Mouse (Mus musculus): ENCODE data around the gene Rpl34. TPM values are rescaled to one million over a fixed set of nuclear protein-coding genes. Genes with fewer than 3 reads are reported as not detected.

Rpl34 gene
- total RNA-seq, 1 experiment from 2014 or later, result 3,276 TPM

DNA sequence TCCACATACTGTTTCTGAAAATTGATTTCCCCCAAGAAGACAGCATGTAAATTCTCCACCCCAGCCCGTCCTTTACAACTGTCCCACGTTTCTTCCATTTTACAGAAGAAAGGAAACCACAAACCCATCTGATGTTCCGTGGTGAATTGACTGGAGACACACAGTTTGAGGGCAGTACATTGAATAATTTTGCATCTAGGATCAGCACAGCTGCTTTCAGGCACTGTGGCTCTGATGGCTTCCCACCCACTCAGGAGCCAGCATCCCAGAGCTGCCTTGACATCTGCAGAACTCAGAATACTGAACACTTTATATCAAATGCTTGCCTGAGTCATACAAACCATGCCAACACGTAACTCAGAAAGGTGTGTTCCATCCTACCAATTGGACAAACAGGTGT, 10.0 kb downstream of the Rpl34 start:
- ATAC-seq (replicated peaks in 1 of 2; ENCODE audit: insufficient read depth in 1 of 2, low FRiP score in 2 of 2, low TSS enrichment in 1 of 2, low read depth in 1 of 2, poor library complexity in 2 of 2, severe bottlenecking in 2 of 2), result no peak

- no peak for ATAC-seq (replicated peaks in 1 of 2; ENCODE audit: insufficient read depth in 1 of 2, low FRiP score in 2 of 2, low TSS enrichment in 1 of 2, low read depth in 1 of 2, poor library complexity in 2 of 2, severe bottlenecking in 2 of 2)
Measured at GRCm38 (mm10) chr3:130718871-130719270, 11.3 kb downstream of the Rpl34 start.

GRCm38 (mm10) chr3:130716555-130716954, 13.6 kb downstream of the Rpl34 start:
- ATAC-seq (replicated peaks in 1 of 2; ENCODE audit: insufficient read depth in 1 of 2, low FRiP score in 2 of 2, low TSS enrichment in 1 of 2, low read depth in 1 of 2, poor library complexity in 2 of 2, severe bottlenecking in 2 of 2), result no peak

DNA sequence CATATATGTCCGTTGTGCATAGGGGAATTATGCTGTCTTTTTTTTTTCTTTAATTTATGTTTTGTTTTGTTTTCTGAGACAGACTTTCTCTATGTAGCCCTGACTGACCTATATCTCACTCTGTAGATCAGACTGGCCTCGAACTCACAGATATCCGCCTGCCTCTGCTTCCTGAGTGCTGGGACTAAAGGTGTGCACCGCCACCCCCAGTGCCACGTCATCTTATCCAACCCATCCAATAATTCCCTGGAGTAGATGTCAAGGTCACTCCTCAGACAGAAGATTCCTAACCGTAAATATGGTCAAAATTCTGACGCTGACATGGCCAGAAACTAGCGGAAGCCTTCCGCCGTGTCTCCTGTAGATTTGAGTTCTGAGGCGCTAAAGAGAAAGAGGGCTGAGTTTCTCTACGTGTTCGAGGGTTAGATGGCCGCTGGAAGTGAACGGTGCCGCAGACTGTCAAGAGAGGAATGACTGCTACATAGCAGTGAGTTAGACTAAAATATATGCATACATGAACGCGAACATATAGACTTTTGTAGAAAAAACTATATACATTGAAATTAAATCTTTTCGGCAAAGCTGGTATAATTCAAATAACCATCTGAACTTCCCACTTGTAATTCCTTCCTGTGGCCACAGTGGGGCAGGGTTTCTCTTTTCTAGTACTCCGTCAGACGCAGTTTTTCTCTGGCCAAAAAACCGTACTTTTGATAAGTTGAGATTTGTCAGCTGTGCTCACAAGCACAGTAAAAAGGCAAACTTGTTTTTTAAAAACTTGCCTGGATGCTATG, 15.2 kb downstream of the Rpl34 start:
- ATAC-seq (replicated peaks in 1 of 2; ENCODE audit: insufficient read depth in 1 of 2, low FRiP score in 2 of 2, low TSS enrichment in 1 of 2, low read depth in 1 of 2, poor library complexity in 2 of 2, severe bottlenecking in 2 of 2), result peak; percentile 77 to 81

DNA sequence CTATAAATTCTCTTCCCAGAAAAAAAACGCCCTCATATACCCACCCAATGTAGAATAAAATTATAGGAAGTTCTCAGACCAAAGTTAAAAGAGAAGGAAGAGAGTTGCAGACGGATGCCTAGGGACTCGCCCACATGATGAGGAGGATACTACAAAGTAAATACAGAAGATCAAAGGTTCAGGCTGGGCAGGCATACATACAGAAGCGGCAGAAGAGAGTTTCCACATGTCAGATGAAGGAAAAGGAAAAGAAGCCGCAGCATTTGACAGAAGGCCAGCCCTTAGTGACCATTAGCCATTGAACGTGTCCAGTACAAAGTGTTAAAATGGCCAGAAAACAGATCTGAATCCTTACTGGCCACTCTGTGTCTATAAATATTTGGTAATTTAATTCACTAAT, 17.3 kb downstream of the Rpl34 start:
- ATAC-seq (replicated peaks in 1 of 2; ENCODE audit: insufficient read depth in 1 of 2, low FRiP score in 2 of 2, low TSS enrichment in 1 of 2, low read depth in 1 of 2, poor library complexity in 2 of 2, severe bottlenecking in 2 of 2), result no peak

- no peak for ATAC-seq (replicated peaks in 1 of 2; ENCODE audit: insufficient read depth in 1 of 2, low FRiP score in 2 of 2, low TSS enrichment in 1 of 2, low read depth in 1 of 2, poor library complexity in 2 of 2, severe bottlenecking in 2 of 2)
Measured at GRCm38 (mm10) chr3:130710103-130710502, 20.1 kb downstream of the Rpl34 start.

DNA sequence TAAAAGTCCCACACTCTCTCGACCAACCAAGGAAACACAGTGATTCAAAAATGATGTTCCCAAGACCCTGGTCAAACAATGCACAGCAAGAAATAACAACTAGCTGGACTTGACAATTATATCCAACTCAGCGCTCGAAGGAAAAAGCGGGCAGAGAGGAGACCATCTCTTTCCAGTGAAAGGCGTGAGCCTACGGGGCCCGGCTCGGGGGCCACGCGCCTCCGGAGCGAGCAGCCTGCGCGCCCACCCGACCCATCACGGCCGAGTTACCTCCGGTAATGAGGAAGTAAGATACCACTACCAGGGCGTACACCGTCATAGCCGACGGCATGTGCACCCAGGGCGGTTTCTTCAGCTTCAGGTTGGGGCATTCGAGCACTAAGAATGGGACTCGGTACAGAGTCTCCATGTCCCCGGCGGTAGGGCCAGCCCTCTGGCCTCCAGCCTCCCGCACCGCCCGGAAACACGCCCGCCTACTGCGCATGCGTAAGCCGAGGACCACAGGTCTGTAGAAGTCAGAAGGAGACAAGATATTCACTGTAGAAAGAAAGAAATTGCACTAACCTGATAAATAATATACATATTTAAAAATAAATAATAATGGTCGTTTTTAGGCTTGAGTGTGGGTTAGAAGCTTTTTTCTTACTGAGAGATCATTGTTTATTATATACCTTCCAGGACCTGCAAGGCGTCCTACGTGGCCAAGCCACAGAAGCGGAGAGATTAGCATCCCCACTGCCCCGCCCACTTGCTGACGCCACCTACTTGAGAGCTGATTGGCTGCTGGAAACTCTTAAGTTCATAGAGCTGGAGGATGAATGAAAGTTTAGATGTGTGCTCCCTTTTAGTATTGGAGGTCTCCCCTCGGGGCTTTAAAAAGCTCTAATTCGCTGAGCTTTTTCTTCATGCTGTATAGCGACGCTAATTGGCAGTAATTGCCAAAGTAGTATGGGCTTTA, 21.0 kb downstream of the Rpl34 start, which contains the start of gene Ostc:
Gene Ostc (minus strand): TSS at position 478 of the 958 bp plus-strand sequence.
- peak; percentile 97 to 98 for ATAC-seq (replicated peaks in 1 of 2; ENCODE audit: insufficient read depth in 1 of 2, low FRiP score in 2 of 2, low TSS enrichment in 1 of 2, low read depth in 1 of 2, poor library complexity in 2 of 2, severe bottlenecking in 2 of 2)

- no peak for ATAC-seq (replicated peaks in 1 of 2; ENCODE audit: insufficient read depth in 1 of 2, low FRiP score in 2 of 2, low TSS enrichment in 1 of 2, low read depth in 1 of 2, poor library complexity in 2 of 2, severe bottlenecking in 2 of 2)
Measured at GRCm38 (mm10) chr3:130708529-130708928, 21.7 kb downstream of the Rpl34 start.

DNA sequence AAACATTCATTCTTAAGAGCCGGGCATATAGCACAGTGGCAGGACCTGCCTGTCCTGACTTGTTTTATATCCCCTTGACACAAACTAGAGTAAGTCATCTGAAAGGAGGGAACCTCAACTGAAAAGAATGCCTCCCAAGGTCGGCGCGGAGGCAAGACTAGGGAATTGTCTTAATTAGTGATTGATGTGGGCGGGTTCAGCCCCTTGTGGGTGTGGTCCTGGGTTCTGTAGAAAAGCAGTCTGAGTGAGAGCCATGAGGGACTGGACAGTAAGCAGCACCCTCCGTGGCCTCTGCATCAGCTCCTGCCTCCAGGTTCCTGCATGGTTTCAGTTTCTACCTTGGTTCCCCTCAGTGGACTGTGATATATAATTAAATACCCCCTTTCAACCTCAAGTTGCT, 27.9 kb downstream of the Rpl34 start:
- ATAC-seq (replicated peaks in 1 of 2; ENCODE audit: insufficient read depth in 1 of 2, low FRiP score in 2 of 2, low TSS enrichment in 1 of 2, low read depth in 1 of 2, poor library complexity in 2 of 2, severe bottlenecking in 2 of 2), result no peak

GRCm38 (mm10) chr3:130697622-130698021, 32.6 kb downstream of the Rpl34 start:
- ATAC-seq (replicated peaks in 1 of 2; ENCODE audit: insufficient read depth in 1 of 2, low FRiP score in 2 of 2, low TSS enrichment in 1 of 2, low read depth in 1 of 2, poor library complexity in 2 of 2, severe bottlenecking in 2 of 2), result no peak

GRCm38 (mm10) chr3:130694705-130695104, 35.5 kb downstream of the Rpl34 start:
- ATAC-seq (replicated peaks in 1 of 2; ENCODE audit: insufficient read depth in 1 of 2, low FRiP score in 2 of 2, low TSS enrichment in 1 of 2, low read depth in 1 of 2, poor library complexity in 2 of 2, severe bottlenecking in 2 of 2), result no peak

- no peak for ATAC-seq (replicated peaks in 1 of 2; ENCODE audit: insufficient read depth in 1 of 2, low FRiP score in 2 of 2, low TSS enrichment in 1 of 2, low read depth in 1 of 2, poor library complexity in 2 of 2, severe bottlenecking in 2 of 2)
Measured at GRCm38 (mm10) chr3:130694041-130694593, 36.1 kb downstream of the Rpl34 start.

- ATAC-seq (replicated peaks in 1 of 2; ENCODE audit: insufficient read depth in 1 of 2, low FRiP score in 2 of 2, low TSS enrichment in 1 of 2, low read depth in 1 of 2, poor library complexity in 2 of 2, severe bottlenecking in 2 of 2), result peak; percentile 18 to 50; a peak in 3 of 4 replicates
Measured at GRCm38 (mm10) chr3:130691596-130692170, 38.5 kb downstream of the Rpl34 start.

DNA sequence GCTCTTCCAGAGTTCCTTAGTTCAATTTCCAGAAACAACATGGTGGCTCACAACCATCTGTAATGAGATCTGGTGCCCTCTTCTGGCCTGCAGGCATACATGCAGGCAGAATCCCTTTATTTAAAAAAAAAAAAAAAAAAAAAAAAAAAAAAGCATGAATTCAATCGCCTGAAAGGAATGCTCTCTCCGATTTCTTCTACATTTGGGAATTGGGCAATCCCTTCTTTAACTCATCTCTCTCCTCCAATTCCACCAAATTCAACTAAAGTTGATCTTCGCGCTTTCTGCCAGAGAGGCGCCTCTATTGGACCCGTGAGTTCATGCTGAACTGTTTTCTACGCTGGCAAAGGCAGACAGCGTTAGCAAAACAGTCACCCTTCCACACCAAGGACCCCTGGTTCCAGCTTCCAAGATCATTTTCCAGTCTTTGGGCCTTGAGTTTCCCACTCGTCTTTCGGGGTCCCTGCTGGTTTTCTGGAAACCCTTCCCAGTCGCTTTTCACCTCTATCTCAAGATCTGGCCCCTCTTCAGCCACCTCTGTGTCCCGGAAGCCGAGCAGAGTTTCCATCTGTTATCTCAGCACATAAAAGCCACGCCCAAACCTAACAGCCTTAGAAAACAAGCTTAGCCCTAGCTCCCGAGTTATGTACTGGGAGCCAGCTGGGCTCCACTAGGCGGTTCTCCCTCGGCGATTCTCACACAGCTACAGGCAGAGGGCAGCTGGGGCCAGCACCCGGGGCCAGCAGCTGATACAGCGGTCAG, 39.2 kb downstream of the Rpl34 start:
- peak; percentile 57 to 72 for ATAC-seq (replicated peaks in 1 of 2; ENCODE audit: insufficient read depth in 1 of 2, low FRiP score in 2 of 2, low TSS enrichment in 1 of 2, low read depth in 1 of 2, poor library complexity in 2 of 2, severe bottlenecking in 2 of 2)

DNA sequence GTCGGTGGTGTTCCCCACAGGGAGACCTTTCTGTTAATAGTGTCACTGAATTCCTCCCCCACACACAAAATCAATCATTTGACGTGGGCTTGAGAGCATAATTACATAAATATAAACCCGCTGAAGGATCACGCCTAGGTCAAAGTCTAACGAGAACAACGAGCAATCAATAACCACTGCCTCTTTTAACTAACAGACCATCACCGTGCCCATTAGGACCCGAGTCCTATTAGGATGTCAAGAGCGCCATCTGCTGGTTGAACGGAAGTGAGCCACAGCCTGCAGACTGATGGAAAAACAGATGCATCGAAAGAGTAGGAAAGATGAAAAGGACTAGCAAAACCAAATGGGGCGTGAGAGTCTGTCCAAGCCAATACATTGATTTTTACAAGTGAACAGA, 40.6 kb downstream of the Rpl34 start:
- 0 out of 4 replicates have a peak, but pooled peaks of 1 of the 2 experiments have one; percentile 25 for ATAC-seq (replicated peaks in 1 of 2; ENCODE audit: insufficient read depth in 1 of 2, low FRiP score in 2 of 2, low TSS enrichment in 1 of 2, low read depth in 1 of 2, poor library complexity in 2 of 2, severe bottlenecking in 2 of 2)

DNA sequence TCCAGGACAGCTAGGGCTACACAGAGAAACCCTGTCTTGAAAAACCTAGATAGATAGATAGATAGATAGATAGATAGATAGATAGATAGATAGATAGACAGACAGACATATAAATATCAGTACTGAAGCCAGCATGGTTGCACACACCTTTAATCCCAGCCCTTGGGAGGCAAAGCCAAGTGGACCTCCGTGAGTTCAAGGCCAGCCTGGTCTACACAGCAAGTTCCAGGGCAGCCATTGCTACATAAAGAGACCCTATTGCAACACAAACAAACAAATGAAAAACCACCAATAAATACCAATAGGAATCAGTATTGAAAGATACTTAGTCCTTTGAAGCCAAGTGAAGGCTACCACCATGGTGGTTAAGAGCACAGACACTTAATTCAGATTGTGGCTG, 43.1 kb downstream of the Rpl34 start:
- no peak for ATAC-seq (replicated peaks in 1 of 2; ENCODE audit: insufficient read depth in 1 of 2, low FRiP score in 2 of 2, low TSS enrichment in 1 of 2, low read depth in 1 of 2, poor library complexity in 2 of 2, severe bottlenecking in 2 of 2)

DNA sequence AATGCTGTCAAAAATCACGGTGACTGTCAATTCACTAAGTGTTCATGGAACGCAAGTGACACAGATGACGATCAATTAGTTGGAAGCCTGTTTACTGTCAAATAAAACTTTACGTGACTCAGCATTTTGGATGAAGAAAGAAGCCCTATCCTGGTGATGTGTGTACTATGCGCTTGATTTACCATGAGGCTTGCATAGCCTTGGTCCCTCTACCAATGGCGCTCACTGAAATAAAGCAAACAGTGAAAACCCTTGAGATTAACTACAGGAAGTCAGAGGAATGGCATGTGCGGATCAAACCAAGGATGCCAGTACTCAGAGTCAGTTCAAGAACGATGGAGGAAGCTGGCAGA, 45.2 kb downstream of the Rpl34 start:
- ATAC-seq (replicated peaks in 1 of 2; ENCODE audit: insufficient read depth in 1 of 2, low FRiP score in 2 of 2, low TSS enrichment in 1 of 2, low read depth in 1 of 2, poor library complexity in 2 of 2, severe bottlenecking in 2 of 2), result no peak

Measured in hematopoietic stem cell, adult 5-6 weeks (primary cell).